Mouse (Mus musculus): Measurements from ENCODE around the gene Siva1. TPM values are rescaled to one million over a fixed set of nuclear protein-coding genes. Genes with fewer than 3 reads are reported as not detected.

Gene Siva1
- polyA plus RNA-seq, 1 experiment from 2014 or later: 77.2 TPM

DNA sequence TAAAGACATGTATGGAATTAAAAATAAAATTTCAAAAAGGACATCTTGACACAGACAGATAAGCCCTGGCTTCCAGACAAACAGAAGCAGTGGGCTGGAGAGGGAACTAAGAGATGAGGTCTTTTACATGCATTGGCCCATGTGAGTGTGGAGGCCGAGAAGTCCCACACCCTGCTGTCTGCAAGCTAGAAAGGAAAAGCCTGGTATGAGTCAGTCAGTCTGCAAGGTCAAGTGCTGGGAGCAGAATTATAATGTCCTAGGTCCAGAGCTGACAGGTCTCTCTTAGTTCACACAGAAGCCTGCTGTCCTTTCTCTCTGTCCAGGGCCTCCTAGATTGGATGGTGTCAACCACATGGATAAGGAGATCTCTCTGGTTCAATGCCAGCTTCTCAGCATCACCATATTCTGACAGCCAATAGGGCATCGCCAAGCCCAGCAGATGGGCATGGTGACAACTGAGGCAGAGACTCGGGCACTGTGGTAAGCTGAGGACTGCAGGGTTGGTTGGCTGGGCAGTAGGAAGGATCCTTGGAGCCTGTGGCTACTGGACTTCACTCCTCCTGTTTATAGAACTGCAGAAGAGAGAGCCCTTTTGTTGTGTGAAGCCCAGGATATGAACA, 52.4 kb downstream of the Siva1 start:
- H3K4me2 ChIP-seq (replicated peaks): no peak overlapping the region
- no peak overlapping the region for H3K4me3 ChIP-seq
- H3K9me3 ChIP-seq: no peaks in the 10 kb centered on the region
- no peak for ATAC-seq (replicated peaks)
- WGBS: 79% methylated on average over 3 of the region's 3 CpGs
- H3K9ac ChIP-seq (replicated peaks): no peak overlapping the region
- H3K36me3 ChIP-seq: no peaks in the 10 kb centered on the region
- H3K27ac ChIP-seq (replicated peaks): no peak overlapping the region
- peaks cover 24% of the 10 kb centered on the region for H3K4me1 ChIP-seq
- H3K27me3 ChIP-seq: peaks cover 7% of the 10 kb centered on the region

Small RNA genes within 50 kb of the gene (microRNA-seq; reads per million reads assigned to microRNA genes)
- 0.66 reads per million for gene Mir6939

Other genes with a start within 250 kb of the Siva1 start
- gene A530016L24Rik, start 155.2 kb upstream of the Siva1 start, polyA plus RNA-seq (2015; fragmentation: Nextera tagmentation; extraction: Ambion mirVana): 0.14 and 0.22 TPM in 2 replicates
- gene Tmem179, start 127.9 kb upstream of the Siva1 start, polyA plus RNA-seq (2015; fragmentation: Nextera tagmentation; extraction: Ambion mirVana): 48.4 and 51.6 TPM in 2 replicates
- gene Inf2, start 55.9 kb upstream of the Siva1 start, polyA plus RNA-seq (2015; fragmentation: Nextera tagmentation; extraction: Ambion mirVana): 3.0 and 3.9 TPM in 2 replicates
- gene Adssl1, start 24.6 kb upstream of the Siva1 start, polyA plus RNA-seq (2015; fragmentation: Nextera tagmentation; extraction: Ambion mirVana): 2.0 and 2.2 TPM in 2 replicates
- gene Akt1, start 30.2 kb downstream of the Siva1 start, polyA plus RNA-seq (2015; fragmentation: Nextera tagmentation; extraction: Ambion mirVana): 79.1 and 147 TPM in 2 replicates
- 0.98 TPM in 2 replicates for gene Zbtb42, start 34.1 kb downstream of the Siva1 start, polyA plus RNA-seq (2015; fragmentation: Nextera tagmentation; extraction: Ambion mirVana)
- 24.0 and 27.0 TPM in 2 replicates for gene Cep170b, start 75.8 kb downstream of the Siva1 start, polyA plus RNA-seq (2015; fragmentation: Nextera tagmentation; extraction: Ambion mirVana)
- 5.3 and 6.2 TPM in 2 replicates for gene Pld4, start 116.0 kb downstream of the Siva1 start, polyA plus RNA-seq (2015; fragmentation: Nextera tagmentation; extraction: Ambion mirVana)
- gene Ahnak2, start 158.0 kb downstream of the Siva1 start, polyA plus RNA-seq (2015; fragmentation: Nextera tagmentation; extraction: Ambion mirVana): 0.92 and 1.1 TPM in 2 replicates
- 16.9 and 18.5 TPM in 2 replicates for gene Clba1, start 164.3 kb downstream of the Siva1 start, polyA plus RNA-seq (2015; fragmentation: Nextera tagmentation; extraction: Ambion mirVana)
- 81.3 and 82.0 TPM in 2 replicates for gene Cdca4, start 184.7 kb downstream of the Siva1 start, polyA plus RNA-seq (2015; fragmentation: Nextera tagmentation; extraction: Ambion mirVana)
- not detected in 2 replicates for gene Gpr132, start 223.5 kb downstream of the Siva1 start, polyA plus RNA-seq (2015; fragmentation: Nextera tagmentation; extraction: Ambion mirVana)

Data from forebrain, embryonic 15.5 days (tissue).